Mouse (Mus musculus) G1E (cell line): Measurements from ENCODE around the gene Rimkla. TPM values are rescaled to one million over a fixed set of nuclear protein-coding genes. Genes with fewer than 3 reads are reported as not detected.
A peak's percentile ranks its signal among the peaks of the same experiment; 100 is the strongest.
"Not testable (repeated sequence)": the region's sequence is repeated elsewhere in the genome, so short reads cannot be mapped to it uniquely, and the experiment has no call there.

Experiments
- ATAC-seq: 2 replicates; pipeline ENCODE4 v1.8.0; 2016; ENCODE audit warnings: mild to moderate bottlenecking; ENCODE audit not compliant: insufficient number of reproducible peaks, poor library complexity, low FRiP score, severe bottlenecking; ENCODE audit errors: extremely low read depth
- DNase-seq: peaks from one replicate; pipeline ENCODE4 v3.0.0; 2012; ENCODE audit warnings: low spot score
- H3K27me3 ChIP-seq: 2 replicates; pipeline ENCODE4 v1.6.1; 2012; ENCODE audit warnings: mild to moderate bottlenecking, low read length, inconsistent platforms; ENCODE audit not compliant: insufficient read depth
- H3K36me3 ChIP-seq: replicated peaks from 2 replicates; pipeline ENCODE3; 2012; ENCODE audit warnings: mild to moderate bottlenecking, inconsistent platforms
- H3K4me1 ChIP-seq: 2 replicates; pipeline ENCODE4 v1.6.1; 2012; ENCODE audit warnings: low read depth, low read length, inconsistent platforms, mixed read lengths; ENCODE audit not compliant: insufficient read depth
- H3K4me3 ChIP-seq: 2 replicates; pipeline ENCODE4 v1.5.1; 2012; ENCODE audit warnings: low read depth, mild to moderate bottlenecking, inconsistent platforms, low read length, moderate library complexity, mixed read lengths
- H3K9me3 ChIP-seq: replicated peaks from 2 replicates; pipeline ENCODE4 v1.6.1; 2012; ENCODE audit warnings: inconsistent platforms
- CTCF ChIP-seq: IDR thresholded peaks from 2 replicates; pipeline ENCODE4 v1.5.1; 2012; ENCODE audit warnings: low read depth, low read length, inconsistent platforms, mixed read lengths
- GATA1 ChIP-seq: IDR thresholded peaks from 2 replicates; pipeline ENCODE4 v1.6.1; 2012; ENCODE audit warnings: borderline replicate concordance, low read length, inconsistent platforms, mixed read lengths
- GATA2 ChIP-seq: IDR thresholded peaks from 2 replicates; pipeline ENCODE4 v1.6.1; 2012; ENCODE audit warnings: low read depth, low read length, inconsistent platforms, borderline replicate concordance
- POLR2AphosphoS5 ChIP-seq: IDR thresholded peaks from 2 replicates; pipeline ENCODE4 v1.6.1; 2012; ENCODE audit warnings: low read depth, low read length, inconsistent platforms; ENCODE audit not compliant: insufficient replicate concordance
- TAL1 ChIP-seq: conservative IDR thresholded peaks from 2 replicates; pipeline ENCODE4 v1.6.1; 2012; ENCODE audit warnings: low read depth, low read length, inconsistent platforms, mixed read lengths
- polyA plus RNA-seq: library from polyadenylated mRNA; stranded (reverse); fragments of >175 nt; gene quantifications from 2 replicates; pipeline ENCODE4 v1.2.3, GENCODE M21; 2012
- total RNA-seq, 2 experiments: library from RNA; stranded (forward) in 1 of 2; stranded (reverse) in 1 of 2; fragments of 200-1000 nt in 1 of 2; fragments of >200 nt in 1 of 2; fragmentation: Nextera tagmentation in 1 of 2; gene quantifications; 2 replicates each; pipeline ENCODE4 v1.2.3; 2014 to 2017

Gene Rimkla
- total RNA-seq (2014; fragmentation: Nextera tagmentation) (not detected in 2 replicates), total RNA-seq (2017) (0.06 TPM in 1 of 2 replicates, not detected in the other), polyA plus RNA-seq (not detected in 2 replicates)

GRCm38 (mm10) chr4:119492291-119492932 is at the start of gene Rimkla:
TSS of gene Rimkla (minus strand) at chr4:119492628.
- no peak for TF ChIP-seq GATA2
- TF ChIP-seq CTCF = no peak
- TF ChIP-seq GATA1 = no peak
- TF ChIP-seq TAL1 = no peak
- TF ChIP-seq POLR2AphosphoS5 = no peak

GRCm38 (mm10) chr4:119540533-119540890 is 48.1 kb upstream of the Rimkla start:
- no peak for ATAC-seq
- no peak for DNase-seq
- peak overlapping the region; percentile 98 for H3K4me3 ChIP-seq
- no peaks in the 10 kb centered on the region for H3K9me3 ChIP-seq
- TF ChIP-seq TAL1 (no peak), CTCF (no peak), GATA2 (no peak), POLR2AphosphoS5 (no peak), GATA1 (no peak)
- H3K27me3 ChIP-seq = no peaks in the 10 kb centered on the region
- peaks cover 17% of the 10 kb centered on the region for H3K4me1 ChIP-seq
- peaks cover 2% of the 10 kb centered on the region for H3K36me3 ChIP-seq

More at GRCm38 (mm10) chr4:119492291-119492932, at the start of gene Rimkla:
- peaks cover 6% of the 10 kb centered on the region; the same call in 1 of the 2 replicates for H3K9me3 ChIP-seq
- DNase-seq (no peak), ATAC-seq (no peak)
- no peaks in the 10 kb centered on the region for H3K36me3 ChIP-seq
- no peak within 1 kb of the TSS for H3K4me3 ChIP-seq
- H3K27me3 ChIP-seq = no peaks in the 10 kb centered on the region
- H3K4me1 ChIP-seq = no peaks in the 10 kb centered on the region

GRCm38 (mm10) chr4:119539836-119540532 is 47.6 kb upstream of the Rimkla start:
- Histone ChIP-seq H3K27me3 (no peaks in the 10 kb centered on the region), H3K9me3 (no peaks in the 10 kb centered on the region), H3K4me3 (peak overlapping the region; percentile 98), H3K36me3 (peaks cover 2% of the 10 kb centered on the region), H3K4me1 (peaks cover 17% of the 10 kb centered on the region)
- peak; percentile 36 for ATAC-seq
- TF ChIP-seq POLR2AphosphoS5 = no peak
- TF ChIP-seq TAL1 = no peak
- no peak for TF ChIP-seq GATA2
- no peak for TF ChIP-seq GATA1
- TF ChIP-seq CTCF = no peak
- peak; percentile 68 for DNase-seq

GRCm38 (mm10) chr4:119539031-119539824 is 46.8 kb upstream of the Rimkla start, which contains the start of gene Frg2f1:
TSS of gene Frg2f1 (minus strand) at chr4:119539529.
- DNase-seq = peak; percentile 87

GRCm38 (mm10) chr4:119537436-119537835 is 45.0 kb upstream of the Rimkla start:
- Histone ChIP-seq H3K36me3 (no peaks in the 10 kb centered on the region), H3K27me3 (0 out of 2 replicates have a peak, but pooled peaks cover 3% of the 10 kb centered on the region), H3K4me1 (peaks cover 13% of the 10 kb centered on the region), H3K4me3 (no peak overlapping the region), H3K9me3 (no peaks in the 10 kb centered on the region)
- DNase-seq (no peak), ATAC-seq (no peak)
- TF ChIP-seq TAL1 = no peak
- no peak for TF ChIP-seq GATA1
- no peak for TF ChIP-seq CTCF
- TF ChIP-seq GATA2 = no peak
- no peak for TF ChIP-seq POLR2AphosphoS5

More at GRCm38 (mm10) chr4:119539031-119539824, 46.8 kb upstream of the Rimkla start, which contains the start of gene Frg2f1:
- Histone ChIP-seq H3K4me1 (peaks cover 17% of the 10 kb centered on the region), H3K9me3 (no peaks in the 10 kb centered on the region), H3K4me3 (peak within 1 kb of the TSS; percentile 98), H3K36me3 (peaks cover 2% of the 10 kb centered on the region), H3K27me3 (no peaks in the 10 kb centered on the region)
- TF ChIP-seq POLR2AphosphoS5 = no peak
- no peak for TF ChIP-seq GATA2
- no peak for TF ChIP-seq CTCF
- TF ChIP-seq GATA1 = no peak
- no peak for TF ChIP-seq TAL1
- ATAC-seq = peak; percentile 45; the same call in 1 of the 2 replicates

GRCm38 (mm10) chr4:119536615-119537014 is 44.2 kb upstream of the Rimkla start, which contains the start of gene Foxj3:
TSS of gene Foxj3 (plus strand) at chr4:119537004.
- not testable (repeated sequence) for ATAC-seq

More at GRCm38 (mm10) chr4:119536615-119537014, 44.2 kb upstream of the Rimkla start, which contains the start of gene Foxj3:
- H3K4me3 ChIP-seq, H3K36me3 ChIP-seq, H3K9me3 ChIP-seq, DNase-seq, H3K27me3 ChIP-seq: not testable (repeated sequence)
- H3K4me1 ChIP-seq = peaks cover 13% of the 10 kb centered on the region
